Mouse (Mus musculus): Measurements from ENCODE around the gene Cd200r1.

- TF ChIP-seq CTCF (IDR thresholded peaks at IDR 0.05; ENCODE audit: insufficient read depth, low read length) (no peak), POLR2A (IDR thresholded peaks at IDR 0.05; ENCODE audit: borderline replicate concordance, extremely low read depth, low read depth, low read length) (no peak)
Measured at GRCm38 (mm10) chr16:44832286-44832685, 66.8 kb downstream of the Cd200r1 start.

All from lung, adult 2 months (tissue).